ENCODE assay signal across 10 mouse cellular contexts in the genomic region with DNA sequence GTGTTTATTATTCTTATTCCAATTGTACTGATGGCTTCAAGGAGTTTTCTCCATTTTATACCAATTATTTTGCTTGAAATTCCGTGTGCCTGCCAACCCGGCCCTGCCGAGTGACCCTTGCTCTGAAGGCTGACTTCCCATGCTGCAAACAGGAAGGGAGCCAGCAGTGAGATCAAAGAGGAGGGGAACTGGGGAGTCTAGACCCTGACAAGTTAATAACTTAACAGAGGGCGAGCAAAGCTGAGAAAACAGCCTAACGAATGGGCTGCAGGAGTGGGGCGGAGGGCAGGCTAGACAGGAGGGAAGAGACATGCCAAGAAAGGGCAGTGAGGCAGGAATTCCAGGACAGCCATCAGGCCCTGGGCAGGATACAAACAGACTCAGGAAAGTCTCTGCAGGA. TPM values are rescaled to one million over a fixed set of nuclear protein-coding genes. Genes with fewer than 3 reads are reported as not detected.
DNase-seq lines count a peak whose midpoint lies in the region; ATAC-seq and TF ChIP-seq lines count a peak whose summit lies in the region.
"Had no signal": no experiment of that assay in that cellular context is flagged by ENCODE, and none has a peak within 500 bp of the region (broad histone marks: within the 10 kb centered on the region; RNA-seq: fewer than 3 reads in every experiment).

No protein-coding gene starts in this region.

- ATAC-seq in intestine, embryonic 15.5 days = 0 out of 2 replicates have a peak, but pooled peaks have one; percentile 23
- no peak for ATAC-seq in intestine, postnatal 0 days
- peak; percentile 54; the same call in 1 of the 2 replicates for ATAC-seq in kidney, embryonic 15.5 days (replicated peaks; ENCODE audit: low FRiP score)

- no peaks in the 10 kb centered on the region for H3K9me3 ChIP-seq in intestine, embryonic 15.5 days
- no peaks in the 10 kb centered on the region for H3K9me3 ChIP-seq in intestine, postnatal 0 days (ENCODE audit: control insufficient read depth)
- H3K9me3 ChIP-seq in embryonic facial prominence, embryonic 10.5 days = no peaks in the 10 kb centered on the region
- H3K9me3 ChIP-seq in kidney, embryonic 15.5 days (replicated peaks) = no peaks in the 10 kb centered on the region

- no peak for TF ChIP-seq CTCF in intestine, postnatal 0 days (IDR thresholded peaks at IDR 0.05; ENCODE audit: low read depth)

- no peak overlapping the region for H3K4me3 ChIP-seq in intestine, embryonic 15.5 days (replicated peaks)
- no peak overlapping the region for H3K4me3 ChIP-seq in intestine, postnatal 0 days (ENCODE audit: low read depth, low read length)
- no peak overlapping the region for H3K4me3 ChIP-seq in embryonic facial prominence, embryonic 10.5 days
- no peak overlapping the region for H3K4me3 ChIP-seq in kidney, embryonic 15.5 days (replicated peaks)

- no peak overlapping the region for H3K9ac ChIP-seq in intestine, embryonic 15.5 days
- no peak overlapping the region for H3K9ac ChIP-seq in intestine, postnatal 0 days (ENCODE audit: low read depth, low read length)
- no peak overlapping the region for H3K9ac ChIP-seq in kidney, embryonic 15.5 days

- 17% methylated on average over 6 of the region's 6 CpGs for WGBS in intestine, embryonic 15.5 days
- WGBS in intestine, postnatal 0 days = 20% methylated on average over 6 of the region's 6 CpGs
- WGBS in embryonic facial prominence, embryonic 10.5 days = 17% methylated on average over 6 of the region's 6 CpGs
- WGBS in kidney, embryonic 15.5 days = 6% methylated on average over 6 of the region's 6 CpGs

- no peaks in the 10 kb centered on the region for H3K27me3 ChIP-seq in intestine, embryonic 15.5 days (replicated peaks)
- H3K27me3 ChIP-seq in intestine, postnatal 0 days (replicated peaks; ENCODE audit: control insufficient read depth, insufficient read depth, low read length) = no peaks in the 10 kb centered on the region
- no peaks in the 10 kb centered on the region for H3K27me3 ChIP-seq in embryonic facial prominence, embryonic 10.5 days (replicated peaks; ENCODE audit: low read depth, poor library complexity, severe bottlenecking)
- H3K27me3 ChIP-seq in kidney, embryonic 15.5 days = no peaks in the 10 kb centered on the region

- H3K27ac ChIP-seq in intestine, embryonic 15.5 days = 0 out of 2 replicates have a peak overlapping the region, but pooled peaks have one; percentile 49
- no peak overlapping the region for H3K27ac ChIP-seq in intestine, postnatal 0 days (ENCODE audit: low read depth, low read length)
- H3K27ac ChIP-seq in embryonic facial prominence, embryonic 10.5 days (replicated peaks) = peak overlapping the region; percentile 68
- H3K27ac ChIP-seq in kidney, embryonic 15.5 days = peak overlapping the region; percentile 86

- peaks cover 26% of the 10 kb centered on the region for H3K4me1 ChIP-seq in intestine, embryonic 15.5 days (replicated peaks)
- H3K4me1 ChIP-seq in intestine, postnatal 0 days (replicated peaks; ENCODE audit: control insufficient read depth, insufficient read depth, low read length) = peaks cover 12% of the 10 kb centered on the region
- peaks cover 73% of the 10 kb centered on the region for H3K4me1 ChIP-seq in embryonic facial prominence, embryonic 10.5 days
- peaks cover 55% of the 10 kb centered on the region for H3K4me1 ChIP-seq in kidney, embryonic 15.5 days

- H3K36me3 ChIP-seq in intestine, embryonic 15.5 days = no peaks in the 10 kb centered on the region
- no peaks in the 10 kb centered on the region for H3K36me3 ChIP-seq in intestine, postnatal 0 days (ENCODE audit: control insufficient read depth, insufficient read depth)
- H3K36me3 ChIP-seq in embryonic facial prominence, embryonic 10.5 days (replicated peaks) = no peaks in the 10 kb centered on the region
- no peaks in the 10 kb centered on the region for H3K36me3 ChIP-seq in kidney, embryonic 15.5 days

- no peak overlapping the region for H3K4me2 ChIP-seq in intestine, embryonic 15.5 days (replicated peaks)
- no peak overlapping the region for H3K4me2 ChIP-seq in intestine, postnatal 0 days (replicated peaks; ENCODE audit: low read depth)
- no peak overlapping the region for H3K4me2 ChIP-seq in kidney, embryonic 15.5 days

- DNase-seq in embryonic facial prominence, embryonic 10.5 days (ENCODE audit: low spot score) = peak; percentile 75
- peak; percentile 66 for DNase-seq in lung, postnatal 10 days
- no peak for DNase-seq in urinary bladder, postnatal 25 days (ENCODE audit: low spot score)
- no peak for DNase-seq in left cerebral cortex, adult 18-20 months (ENCODE audit: low spot score in 2 of 2)
- DNase-seq: cerebellum, postnatal 36 days; right cerebral cortex, postnatal 4 days; thymus, adult 2 months had no signal

RNA-seq across cellular contexts. Expression of a gene that starts 19.8 kb away (rescaled TPM):
- polyA plus RNA-seq in intestine, embryonic 15.5 days (2015; fragmentation: Nextera tagmentation; extraction: Ambion mirVana) = 8.6 and 10.0 TPM in 2 replicates
- polyA plus RNA-seq in intestine, postnatal 0 days (2015; fragmentation: Nextera tagmentation; extraction: Ambion mirVana) = 7.5 and 7.7 TPM in 2 replicates
- polyA plus RNA-seq in embryonic facial prominence, embryonic 10.5 days (2016; fragmentation: Nextera tagmentation; extraction: Ambion mirVana) = 18.9 and 21.6 TPM in 2 replicates
- 10.3 and 11.1 TPM in 2 replicates for polyA plus RNA-seq in kidney, embryonic 15.5 days (2015; fragmentation: Nextera tagmentation; extraction: Ambion mirVana)
- 100 to 1,000 TPM; 180 to 192 TPM for total RNA-seq in left cerebral cortex, adult 18-20 months (2021)

Comparison
In these comparisons a context has a peak if more than half of its experiments do, and no peak if none do; other contexts are left out.
1. DNase-seq: peak in embryonic facial prominence, embryonic 10.5 days (single experiment) and lung, postnatal 10 days (single experiment); none in urinary bladder, postnatal 25 days (single experiment) and left cerebral cortex, adult 18-20 months (0 of 2).